Mouse (Mus musculus): Measurements from ENCODE around the gene Gm26558. TPM values are rescaled to one million over a fixed set of nuclear protein-coding genes. Genes with fewer than 3 reads are reported as not detected.

Gm26558 gene
- polyA plus RNA-seq, 1 experiment: 3.3 TPM

GRCm38 (mm10) chr2:70632412-70632811, 29.5 kb downstream of the Gm26558 start:
- Histone ChIP-seq H3K4me2 (ENCODE audit: low read depth) (no peak overlapping the region), H3K4me3 (no peak overlapping the region), H3ac (ENCODE audit: control insufficient read depth, insufficient read length) (no peak overlapping the region), H3K79me2 (ENCODE audit: control insufficient read depth, insufficient read depth) (no peaks in the 10 kb centered on the region), H3K36me3 (ENCODE audit: control insufficient read depth, insufficient read depth) (no peaks in the 10 kb centered on the region), H3K27me3 (ENCODE audit: control insufficient read depth, insufficient read depth, insufficient read length) (no peaks in the 10 kb centered on the region)
- peak in 1 of 3 experiments; percentile 55 for TF ChIP-seq MYOD1 (IDR thresholded peaks at IDR 0.05; ENCODE audit: control insufficient read depth in 1 of 3, insufficient read length in 2 of 3, low read depth in 2 of 3)
- no peak for TF ChIP-seq POLR2A (IDR thresholded peaks at IDR 0.05; ENCODE audit: insufficient read length, low read depth)
- TF ChIP-seq USF1 (IDR thresholded peaks at IDR 0.05; ENCODE audit: low read depth): no peak
- TF ChIP-seq REST (IDR thresholded peaks at IDR 0.05; ENCODE audit: insufficient read depth, insufficient read length): no peak
- TF ChIP-seq SRF (IDR thresholded peaks at IDR 0.05; ENCODE audit: control insufficient read depth, insufficient read length, low read depth): no peak
- TF ChIP-seq TCF12 (IDR thresholded peaks at IDR 0.05; ENCODE audit: insufficient read depth, poor library complexity, severe bottlenecking): no peak
- TF ChIP-seq MAX (IDR thresholded peaks at IDR 0.05; ENCODE audit: low read depth): no peak
- TF ChIP-seq MYOG (IDR thresholded peaks at IDR 0.05; ENCODE audit: control insufficient read depth in 1 of 3, insufficient read depth in 1 of 3, insufficient read length in 2 of 3, low read depth in 2 of 3): peak in 1 of 3 experiments; percentile 53
- TF ChIP-seq CEBPB (IDR thresholded peaks at IDR 0.05; ENCODE audit: insufficient read depth, poor library complexity, severe bottlenecking): no peak

- H3K4me3 ChIP-seq: no peak overlapping the region
- H3K36me3 ChIP-seq (ENCODE audit: control insufficient read depth, insufficient read depth): no peaks in the 10 kb centered on the region
- no peaks in the 10 kb centered on the region for H3K27me3 ChIP-seq (ENCODE audit: control insufficient read depth, insufficient read depth, insufficient read length)
- no peak overlapping the region for H3K4me2 ChIP-seq (ENCODE audit: low read depth)
- no peak overlapping the region for H3ac ChIP-seq (ENCODE audit: control insufficient read depth, insufficient read length)
- no peaks in the 10 kb centered on the region for H3K79me2 ChIP-seq (ENCODE audit: control insufficient read depth, insufficient read depth)
- TF ChIP-seq POLR2A (IDR thresholded peaks at IDR 0.05; ENCODE audit: insufficient read length, low read depth) (no peak), USF1 (IDR thresholded peaks at IDR 0.05; ENCODE audit: low read depth) (no peak), TCF3 (IDR thresholded peaks at IDR 0.05; ENCODE audit: insufficient read length, low read depth) (no peak), E2F4 (IDR thresholded peaks at IDR 0.05; ENCODE audit: insufficient read depth) (no peak), MYOG (IDR thresholded peaks at IDR 0.05; ENCODE audit: control insufficient read depth in 1 of 3, insufficient read depth in 1 of 3, insufficient read length in 2 of 3, low read depth in 2 of 3) (no peak), SRF (IDR thresholded peaks at IDR 0.05; ENCODE audit: control insufficient read depth, insufficient read length, low read depth) (no peak), POLR2AphosphoS2 (IDR thresholded peaks at IDR 0.05; ENCODE audit: insufficient read length, low read depth) (no peak), REST (IDR thresholded peaks at IDR 0.05; ENCODE audit: insufficient read depth, insufficient read length) (no peak), TCF12 (IDR thresholded peaks at IDR 0.05; ENCODE audit: insufficient read depth, poor library complexity, severe bottlenecking) (no peak), MYOD1 (IDR thresholded peaks at IDR 0.05; ENCODE audit: control insufficient read depth in 1 of 3, insufficient read length in 2 of 3, low read depth in 2 of 3) (no peak), CEBPB (IDR thresholded peaks at IDR 0.05; ENCODE audit: insufficient read depth, poor library complexity, severe bottlenecking) (no peak), MAX (IDR thresholded peaks at IDR 0.05; ENCODE audit: low read depth) (no peak)
These were observed 30.6 kb downstream of the Gm26558 start for GRCm38 (mm10) chr2:70631321-70631720.

- no peak for TF ChIP-seq TCF12 (IDR thresholded peaks at IDR 0.05; ENCODE audit: insufficient read depth, poor library complexity, severe bottlenecking)
- no peak for TF ChIP-seq E2F4 (IDR thresholded peaks at IDR 0.05; ENCODE audit: insufficient read depth)
- TF ChIP-seq POLR2A (IDR thresholded peaks at IDR 0.05; ENCODE audit: insufficient read length, low read depth): no peak
- no peak for TF ChIP-seq USF1 (IDR thresholded peaks at IDR 0.05; ENCODE audit: low read depth)
- H3K4me2 ChIP-seq (ENCODE audit: low read depth): no peak overlapping the region
- H3K4me3 ChIP-seq: no peak overlapping the region
- H3K36me3 ChIP-seq (ENCODE audit: control insufficient read depth, insufficient read depth): no peaks in the 10 kb centered on the region
- H3ac ChIP-seq (ENCODE audit: control insufficient read depth, insufficient read length): no peak overlapping the region
- H3K79me2 ChIP-seq (ENCODE audit: control insufficient read depth, insufficient read depth): no peaks in the 10 kb centered on the region
- H3K27me3 ChIP-seq (ENCODE audit: control insufficient read depth, insufficient read depth, insufficient read length): no peaks in the 10 kb centered on the region
These were observed 32.0 kb downstream of the Gm26558 start for GRCm38 (mm10) chr2:70629921-70630320.

GRCm38 (mm10) chr2:70629339-70629761, 32.6 kb downstream of the Gm26558 start:
- Histone ChIP-seq H3K4me3 (no peak overlapping the region), H3K4me2 (ENCODE audit: low read depth) (peak overlapping the region; percentile 30), H3K79me2 (ENCODE audit: control insufficient read depth, insufficient read depth) (no peaks in the 10 kb centered on the region), H3K36me3 (ENCODE audit: control insufficient read depth, insufficient read depth) (no peaks in the 10 kb centered on the region), H3K27me3 (ENCODE audit: control insufficient read depth, insufficient read depth, insufficient read length) (no peaks in the 10 kb centered on the region), H3ac (ENCODE audit: control insufficient read depth, insufficient read length) (no peak overlapping the region)
- TF ChIP-seq TCF3 (IDR thresholded peaks at IDR 0.05; ENCODE audit: insufficient read length, low read depth) (no peak), REST (IDR thresholded peaks at IDR 0.05; ENCODE audit: insufficient read depth, insufficient read length) (no peak)

- no peak for TF ChIP-seq TCF3 (IDR thresholded peaks at IDR 0.05; ENCODE audit: insufficient read length, low read depth)
- TF ChIP-seq CEBPB (IDR thresholded peaks at IDR 0.05; ENCODE audit: insufficient read depth, poor library complexity, severe bottlenecking): no peak
- TF ChIP-seq POLR2AphosphoS2 (IDR thresholded peaks at IDR 0.05; ENCODE audit: insufficient read length, low read depth): no peak
- TF ChIP-seq POLR2A (IDR thresholded peaks at IDR 0.05; ENCODE audit: insufficient read length, low read depth): no peak
- no peak for TF ChIP-seq E2F4 (IDR thresholded peaks at IDR 0.05; ENCODE audit: insufficient read depth)
- no peak for TF ChIP-seq MYOD1 (IDR thresholded peaks at IDR 0.05; ENCODE audit: control insufficient read depth in 1 of 3, insufficient read length in 2 of 3, low read depth in 2 of 3)
- TF ChIP-seq MAX (IDR thresholded peaks at IDR 0.05; ENCODE audit: low read depth): no peak
- TF ChIP-seq MYOG (IDR thresholded peaks at IDR 0.05; ENCODE audit: control insufficient read depth in 1 of 3, insufficient read depth in 1 of 3, insufficient read length in 2 of 3, low read depth in 2 of 3): no peak
- TF ChIP-seq REST (IDR thresholded peaks at IDR 0.05; ENCODE audit: insufficient read depth, insufficient read length): no peak
- TF ChIP-seq SRF (IDR thresholded peaks at IDR 0.05; ENCODE audit: control insufficient read depth, insufficient read length, low read depth): no peak
- TF ChIP-seq TCF12 (IDR thresholded peaks at IDR 0.05; ENCODE audit: insufficient read depth, poor library complexity, severe bottlenecking): no peak
- no peak for TF ChIP-seq USF1 (IDR thresholded peaks at IDR 0.05; ENCODE audit: low read depth)
- Histone ChIP-seq H3K4me2 (ENCODE audit: low read depth) (no peak overlapping the region), H3K4me3 (no peak overlapping the region), H3K27me3 (ENCODE audit: control insufficient read depth, insufficient read depth, insufficient read length) (no peaks in the 10 kb centered on the region), H3K79me2 (ENCODE audit: control insufficient read depth, insufficient read depth) (no peaks in the 10 kb centered on the region), H3K36me3 (ENCODE audit: control insufficient read depth, insufficient read depth) (no peaks in the 10 kb centered on the region), H3ac (ENCODE audit: control insufficient read depth, insufficient read length) (no peak overlapping the region)
These were observed 33.5 kb downstream of the Gm26558 start for GRCm38 (mm10) chr2:70628397-70628796.

All from myocyte (in vitro differentiated cells).